Mouse (Mus musculus): ENCODE results near the gene Trp53tg5.
A peak's percentile ranks its signal among the peaks of the same experiment; 100 is the strongest.

The Trp53tg5 gene

DNA sequence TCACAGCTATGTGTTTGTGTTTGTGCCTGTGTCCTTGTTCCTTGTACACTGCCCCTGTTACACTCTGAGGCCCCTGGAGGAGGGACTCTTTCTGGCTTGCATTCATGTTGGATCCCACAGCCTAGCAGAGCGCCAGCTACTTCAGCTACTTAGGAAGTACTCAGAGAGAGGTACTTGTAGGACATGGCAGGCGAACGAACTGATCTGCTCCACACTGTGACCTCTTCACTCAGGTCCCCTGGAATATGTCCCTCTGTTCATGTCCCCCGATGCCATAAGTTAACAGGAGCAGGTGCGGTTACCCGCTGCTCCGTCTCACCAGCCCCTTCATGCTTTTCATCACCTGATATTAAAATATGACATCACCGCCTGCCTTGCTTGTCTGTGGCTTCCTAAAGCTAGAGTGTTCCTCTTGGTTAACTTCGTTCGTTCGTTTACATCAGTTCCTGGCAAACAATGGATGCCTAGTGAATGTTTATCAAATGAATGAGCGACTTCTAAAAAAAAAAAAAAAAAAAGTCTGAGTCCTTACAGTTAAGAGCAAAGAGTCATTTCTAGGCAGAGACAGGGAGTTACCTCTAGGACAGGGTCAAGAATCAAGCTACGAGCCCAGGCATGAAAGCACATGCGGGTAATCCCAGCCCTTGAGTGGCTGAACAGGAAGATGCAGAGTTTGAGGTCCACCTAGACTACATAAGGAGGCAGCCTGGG, 20.3 kb downstream of the Trp53tg5 start:
- DNase-seq (ENCODE audit: extremely low read depth, insufficient read length, low spot score) = no peak

DNA sequence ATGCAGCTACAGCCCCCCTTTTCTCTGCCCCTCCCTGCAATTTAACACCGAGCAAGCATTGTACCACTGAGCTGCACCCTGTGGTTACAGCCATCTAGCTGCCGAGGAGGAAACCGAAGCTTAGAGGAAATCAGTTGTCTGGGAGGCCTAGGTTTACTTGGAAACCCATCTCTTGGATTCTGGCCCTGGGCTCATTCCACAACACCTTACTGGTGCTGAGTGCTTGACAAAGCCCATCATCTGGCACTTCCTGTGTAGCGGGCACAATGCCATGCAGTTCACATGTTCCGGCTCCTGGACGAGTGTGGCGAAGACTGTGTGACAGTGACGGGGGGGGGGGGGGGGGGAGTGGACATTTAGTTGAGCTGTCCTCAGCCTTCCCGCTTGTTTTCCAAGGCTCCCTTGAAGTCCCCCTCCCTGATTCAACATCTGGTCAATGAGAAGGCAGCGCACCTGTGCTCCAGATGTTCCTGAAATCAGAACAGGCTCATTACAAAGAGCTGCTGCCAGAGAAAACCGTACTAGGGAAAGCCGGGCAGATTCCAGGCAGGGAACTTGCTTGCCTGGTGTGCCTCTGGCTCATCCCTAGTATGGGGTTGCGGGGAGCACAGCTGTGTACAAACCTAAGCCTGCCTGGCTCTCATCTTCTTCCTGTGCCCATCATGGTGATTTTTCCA, 21.4 kb downstream of the Trp53tg5 start:
- peak; percentile 65 for DNase-seq (ENCODE audit: extremely low read depth, insufficient read length, low spot score)

DNA sequence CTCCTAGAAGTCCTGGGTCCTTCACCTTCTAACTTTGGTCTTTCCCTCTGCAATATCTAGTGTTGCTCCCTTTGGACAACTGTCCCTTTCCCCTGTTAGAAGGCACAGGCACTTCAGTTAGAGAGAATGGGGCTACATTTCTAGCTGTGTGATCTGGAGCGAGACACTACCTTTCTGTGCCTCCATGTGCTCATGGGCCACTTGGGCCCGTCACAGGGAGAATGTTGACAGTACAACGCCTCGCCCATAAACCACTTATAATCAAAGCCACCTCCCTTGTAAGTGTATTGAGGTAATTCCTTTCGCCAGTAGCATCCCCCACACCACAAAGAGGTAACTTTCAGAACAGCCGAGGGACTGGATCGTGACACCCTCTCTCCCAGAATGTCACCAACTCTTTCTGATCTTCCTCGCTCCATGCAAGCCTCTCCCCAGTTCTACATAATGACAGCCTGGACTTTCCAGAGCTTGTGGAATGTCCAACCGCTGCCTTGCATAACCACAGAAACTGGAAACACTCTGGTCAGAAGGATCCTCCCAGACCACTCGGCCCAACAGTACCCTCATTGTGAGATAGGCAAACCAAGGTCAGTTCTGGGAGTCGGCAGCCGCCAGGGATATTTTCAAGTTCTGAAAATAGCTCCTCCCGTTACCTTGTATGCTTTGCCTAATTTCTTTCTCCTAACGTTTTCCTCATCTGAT, 24.0 kb downstream of the Trp53tg5 start:
- no peak for DNase-seq (ENCODE audit: extremely low read depth, insufficient read length, low spot score)

DNA sequence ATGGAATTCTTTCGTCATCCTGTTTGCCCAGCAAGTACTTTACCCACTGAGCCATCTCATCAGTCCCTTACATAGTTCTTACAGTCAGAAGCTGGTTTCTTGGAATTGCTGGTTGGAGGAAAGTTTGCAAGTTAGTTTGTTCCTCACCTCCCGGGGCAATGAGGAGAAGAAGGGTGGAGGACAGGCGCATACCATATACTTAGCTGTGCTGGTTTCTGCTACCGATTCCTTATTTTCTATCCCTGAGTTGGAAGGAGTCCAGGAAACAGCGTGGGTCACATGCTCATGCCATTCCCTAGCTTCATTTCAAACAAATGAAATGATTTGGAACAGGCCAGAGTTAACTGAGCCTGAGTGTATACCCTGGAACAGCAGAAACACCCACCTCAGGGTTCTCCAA, 24.6 kb downstream of the Trp53tg5 start:
- DNase-seq (ENCODE audit: extremely low read depth, insufficient read length, low spot score) = no peak

DNA sequence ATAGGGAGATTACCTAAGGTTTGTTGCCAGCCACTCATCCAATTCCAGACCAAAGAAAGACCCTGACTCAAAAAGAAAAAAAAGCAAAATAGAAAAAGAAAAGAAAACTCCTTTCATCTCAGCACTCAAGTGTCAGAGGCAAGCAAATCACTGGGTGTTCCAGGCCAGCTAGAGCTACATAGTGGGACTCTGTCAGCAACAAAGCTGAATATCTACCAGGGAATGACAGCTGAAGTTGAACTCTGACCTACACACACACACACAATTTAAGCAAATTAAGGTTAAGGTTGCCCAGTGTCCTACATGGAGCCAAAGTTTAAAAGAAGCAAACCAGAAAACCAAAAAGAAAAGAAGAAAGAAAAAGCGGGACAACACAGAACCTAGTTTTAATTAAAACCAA, 25.4 kb downstream of the Trp53tg5 start:
- no peak for DNase-seq (ENCODE audit: extremely low read depth, insufficient read length, low spot score)

DNA sequence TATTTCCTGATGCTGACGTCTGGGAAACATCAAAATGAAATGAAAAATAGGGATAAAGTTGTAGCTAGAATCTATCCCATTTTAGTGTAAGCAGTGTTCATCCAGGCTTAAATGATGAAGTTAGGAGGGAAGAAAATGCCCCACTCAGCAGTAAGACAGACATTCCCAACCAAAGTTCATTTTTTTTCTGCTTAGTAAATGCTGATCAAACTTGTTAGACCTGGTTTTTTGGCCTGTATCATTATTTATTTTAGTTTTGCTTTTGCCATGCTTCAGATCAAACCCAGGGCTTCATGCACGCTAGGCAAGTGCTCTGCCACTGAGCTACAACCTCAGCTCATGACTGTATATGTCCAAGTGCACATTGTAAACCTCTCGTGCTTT, 27.4 kb downstream of the Trp53tg5 start:
- DNase-seq (ENCODE audit: extremely low read depth, insufficient read length, low spot score) = no peak

GRCm38 (mm10) chr2:164445399-164446085, 28.0 kb downstream of the Trp53tg5 start:
- no peak for DNase-seq (ENCODE audit: extremely low read depth, insufficient read length, low spot score)

DNA sequence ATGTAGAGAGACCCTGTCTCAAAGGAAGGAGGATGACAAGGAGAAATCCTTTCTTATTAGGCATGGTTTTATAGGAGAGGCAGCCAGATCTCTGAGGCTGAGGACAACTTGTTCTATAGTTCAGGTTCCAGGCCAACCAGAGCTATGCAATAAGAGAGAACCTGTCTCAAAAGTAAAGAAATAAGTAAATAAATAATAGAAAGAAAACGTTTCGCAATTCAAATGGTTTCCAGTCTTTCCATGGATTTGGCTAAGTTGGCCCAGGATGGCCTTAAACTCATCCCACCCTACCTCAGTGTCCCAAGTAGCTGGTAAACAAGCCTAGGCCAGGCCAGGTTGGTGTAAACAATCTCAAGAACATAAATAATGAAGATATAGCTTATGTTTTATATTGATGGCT, 28.8 kb downstream of the Trp53tg5 start:
- no peak for DNase-seq (ENCODE audit: extremely low read depth, insufficient read length, low spot score)

DNA sequence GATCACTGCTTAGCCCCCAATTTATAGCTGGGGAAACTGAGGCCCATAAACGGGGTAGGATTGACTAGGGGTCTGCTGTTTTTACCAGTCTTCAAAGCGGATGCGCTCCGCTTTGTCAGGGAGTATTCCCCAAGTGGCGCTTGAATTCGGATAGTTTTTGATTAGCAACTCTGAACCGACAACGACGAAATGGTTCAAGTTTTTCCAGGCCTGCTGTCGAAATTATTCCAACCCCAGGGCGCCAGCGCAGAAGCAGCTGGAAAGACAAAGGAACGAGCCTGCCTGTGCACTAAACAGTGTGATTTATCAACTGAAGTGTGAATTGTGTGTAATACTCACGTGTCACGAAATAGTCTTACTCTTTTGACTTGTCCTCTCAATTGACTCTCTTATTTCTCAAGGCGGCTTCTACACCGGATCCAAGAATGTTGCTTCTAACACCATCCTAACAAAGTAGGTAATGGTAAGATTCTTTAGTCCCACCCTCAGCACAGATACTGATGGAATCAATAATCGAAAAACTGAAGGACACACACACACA, 30.0 kb downstream of the Trp53tg5 start, which contains the start of gene Sdc4:
TSS of gene Sdc4 (minus strand) at position 428 of the 541 bp plus-strand sequence.
- DNase-seq (ENCODE audit: extremely low read depth, insufficient read length, low spot score) = no peak

GRCm38 (mm10) chr2:164443051-164443437, 30.5 kb downstream of the Trp53tg5 start:
- peak; percentile 96 for DNase-seq (ENCODE audit: extremely low read depth, insufficient read length, low spot score)

DNA sequence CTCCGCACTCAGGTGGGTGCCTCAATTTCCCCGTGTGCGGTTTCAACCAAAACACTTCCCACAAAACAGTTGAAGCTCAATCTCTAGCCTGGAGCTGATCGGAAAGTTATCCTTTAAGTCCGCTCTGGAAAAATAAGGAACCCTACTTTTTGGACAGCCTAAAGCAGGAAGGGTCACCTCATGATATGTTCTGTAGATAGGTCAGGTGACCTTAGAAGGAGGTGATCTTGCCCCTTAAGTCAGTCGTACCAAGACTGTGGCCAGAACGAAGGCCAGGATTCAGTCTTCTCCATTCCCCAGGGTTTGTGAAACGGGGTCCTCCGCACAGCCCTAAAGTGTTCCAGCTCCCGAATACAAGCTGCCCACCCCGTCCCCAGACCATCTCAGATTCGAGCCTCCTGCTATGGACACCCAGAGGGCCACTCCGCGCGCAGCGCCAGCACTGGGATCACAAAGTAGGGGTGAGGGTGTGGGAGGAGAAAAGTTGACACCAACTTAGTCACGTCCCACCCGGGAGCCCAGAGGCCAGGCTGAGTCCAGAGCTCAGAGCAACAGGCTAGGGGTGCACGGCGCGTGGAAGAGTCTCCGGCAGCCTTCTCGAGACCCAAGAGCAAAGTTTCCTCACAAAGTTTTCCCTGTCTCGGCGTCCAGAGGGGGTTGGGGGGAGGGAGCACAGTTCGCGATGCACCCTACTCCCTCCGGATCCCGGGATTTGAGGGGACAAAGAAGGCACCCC, 31.0 kb downstream of the Trp53tg5 start:
- no peak for DNase-seq (ENCODE audit: extremely low read depth, insufficient read length, low spot score)

- no peak for DNase-seq (ENCODE audit: extremely low read depth, insufficient read length, low spot score)
Measured at GRCm38 (mm10) chr2:164441731-164442130, 31.8 kb downstream of the Trp53tg5 start.

GRCm38 (mm10) chr2:164441155-164441554, 32.4 kb downstream of the Trp53tg5 start:
- DNase-seq (ENCODE audit: extremely low read depth, insufficient read length, low spot score) = peak; percentile 83

DNA sequence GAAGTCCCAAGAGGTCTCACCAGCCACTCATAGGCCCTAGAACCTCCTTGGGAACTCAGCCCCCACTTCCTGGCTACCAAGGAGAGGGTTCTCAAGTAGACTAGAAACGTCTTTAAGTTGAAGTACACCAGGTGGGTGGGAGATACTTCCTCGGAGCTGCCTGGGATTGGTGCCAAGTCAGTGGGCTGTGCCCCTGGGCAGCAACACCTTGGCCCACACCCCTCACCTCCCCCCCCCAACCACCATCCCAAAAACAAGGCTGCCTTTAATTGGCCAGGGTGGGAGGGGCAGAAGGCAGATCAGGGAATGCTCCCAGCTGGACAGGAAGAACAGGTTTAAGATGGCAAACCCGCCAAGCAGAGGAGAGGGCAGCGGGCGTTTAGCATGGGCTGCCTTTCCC, 33.2 kb downstream of the Trp53tg5 start:
- no peak for DNase-seq (ENCODE audit: extremely low read depth, insufficient read length, low spot score)

DNA sequence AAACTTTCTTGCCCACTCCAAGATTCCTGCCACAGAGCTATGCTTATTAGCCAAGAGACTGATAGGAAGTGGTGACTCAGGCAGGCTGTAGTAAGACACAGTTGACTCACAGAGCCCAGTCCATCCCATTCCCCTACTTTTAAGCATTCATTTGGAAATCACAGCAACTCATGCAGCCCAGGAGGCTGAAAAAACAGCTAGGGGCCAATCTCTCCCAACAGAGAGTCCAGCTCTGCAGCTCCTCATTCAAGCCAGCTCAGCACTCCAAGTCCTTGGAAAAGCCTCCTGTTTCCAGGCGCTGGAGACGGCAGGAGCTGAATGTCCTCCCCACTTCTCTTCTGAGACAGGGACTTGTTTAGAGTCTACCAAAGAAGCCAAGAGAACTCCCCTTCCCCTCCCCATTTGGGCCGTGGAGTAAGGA, 34.5 kb downstream of the Trp53tg5 start:
- DNase-seq (ENCODE audit: extremely low read depth, insufficient read length, low spot score) = peak; percentile 68

GRCm38 (mm10) chr2:164438257-164438656, 35.3 kb downstream of the Trp53tg5 start:
- no peak for DNase-seq (ENCODE audit: extremely low read depth, insufficient read length, low spot score)

DNA sequence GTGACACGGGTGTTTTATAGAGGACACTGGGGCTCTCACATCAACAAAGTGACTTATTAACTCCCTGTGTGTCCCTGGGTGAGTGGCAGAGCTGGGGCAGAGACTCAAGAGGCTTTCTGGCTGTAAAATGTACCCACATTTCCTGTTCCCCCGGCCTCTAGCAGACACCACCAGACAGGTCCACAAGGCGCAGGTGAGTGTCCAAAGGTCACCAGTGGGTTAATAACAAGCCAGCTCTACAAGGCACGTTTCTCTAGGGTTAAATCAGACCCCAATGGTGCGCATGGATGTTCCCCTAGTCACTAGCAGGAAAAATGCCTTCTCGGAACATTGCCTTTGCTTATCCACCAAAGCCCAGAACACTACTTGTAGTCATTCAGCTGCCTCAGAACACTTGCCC, 35.8 kb downstream of the Trp53tg5 start:
- no peak for DNase-seq (ENCODE audit: extremely low read depth, insufficient read length, low spot score)

DNA sequence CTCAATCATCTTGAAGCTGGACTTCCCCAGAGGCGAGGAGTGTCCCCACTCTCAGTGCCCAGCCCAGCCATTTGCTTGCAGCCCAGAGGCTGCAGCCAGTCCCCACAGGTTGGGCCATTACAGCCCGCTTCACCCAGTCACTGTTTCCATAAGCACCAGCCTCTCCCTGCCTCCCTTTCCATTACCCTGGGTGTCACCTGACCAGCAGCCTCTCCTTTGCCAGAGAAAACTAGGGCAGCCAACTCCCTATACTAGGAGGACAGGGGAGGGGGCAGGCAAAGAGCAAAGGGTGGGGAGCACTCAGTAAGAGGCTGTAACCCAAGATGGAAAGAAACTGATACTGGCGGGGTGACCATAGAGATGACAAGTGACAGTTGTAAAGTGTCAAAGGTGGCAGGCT, 36.6 kb downstream of the Trp53tg5 start:
- DNase-seq (ENCODE audit: extremely low read depth, insufficient read length, low spot score) = peak; percentile 47

DNA sequence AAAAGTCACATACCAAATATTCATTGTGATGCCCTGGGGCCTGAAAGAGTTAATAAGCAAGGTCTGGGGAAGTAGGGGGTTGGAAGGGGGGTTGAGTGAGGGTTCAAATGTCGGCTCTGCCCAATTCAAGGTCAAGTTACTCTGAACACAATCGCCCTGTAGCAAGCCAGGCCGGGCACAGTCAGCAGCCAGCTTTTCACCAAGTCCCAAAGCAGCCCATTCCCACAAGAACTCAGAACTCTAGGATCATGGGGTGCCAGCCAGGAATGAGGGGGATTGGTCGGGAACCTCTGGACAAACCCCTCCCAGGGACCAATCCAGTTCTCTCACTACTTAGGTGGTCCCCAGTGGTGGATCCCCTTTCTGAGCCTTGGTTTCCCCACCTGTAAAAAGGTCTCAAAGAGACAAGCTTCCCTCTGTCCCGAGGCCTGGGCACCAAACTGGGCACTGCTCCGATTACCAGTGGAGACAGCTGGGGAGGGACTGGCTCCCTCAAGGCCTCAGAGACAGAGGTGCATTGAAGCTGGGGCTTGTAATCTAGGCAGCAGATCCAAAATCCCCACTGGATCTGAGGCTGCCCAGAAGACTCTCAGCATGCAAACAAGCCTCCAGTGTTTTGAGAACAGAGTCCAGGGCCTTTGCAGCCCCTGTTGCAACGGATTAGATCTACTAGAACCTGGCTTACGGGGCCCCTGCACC, 37.2 kb downstream of the Trp53tg5 start:
- DNase-seq (ENCODE audit: extremely low read depth, insufficient read length, low spot score) = no peak

All from 3134 (cell line).